Mouse (Mus musculus): ENCODE measurements around the gene Gm49393.

- no peak for TF ChIP-seq POLR2A (IDR thresholded peaks at IDR 0.05; ENCODE audit: control insufficient read depth, extremely low read depth, insufficient read depth, low read length, poor library complexity)
- no peak for TF ChIP-seq CTCF (IDR thresholded peaks at IDR 0.05; ENCODE audit: borderline replicate concordance, control insufficient read depth, extremely low read depth, insufficient read depth, low read length, poor library complexity)
Observed at GRCm38 (mm10) chr13:60892301-60892700, 43.1 kb downstream of the Gm49393 start.
